Mouse (Mus musculus): ENCODE measurements at regions not wholly inside any gene's neighbourhood (a gene's known extent, or its start where the extent isn't known, plus 50 kb on each side); places are given as distances from the start of the nearest gene placed in this dataset.

DNA sequence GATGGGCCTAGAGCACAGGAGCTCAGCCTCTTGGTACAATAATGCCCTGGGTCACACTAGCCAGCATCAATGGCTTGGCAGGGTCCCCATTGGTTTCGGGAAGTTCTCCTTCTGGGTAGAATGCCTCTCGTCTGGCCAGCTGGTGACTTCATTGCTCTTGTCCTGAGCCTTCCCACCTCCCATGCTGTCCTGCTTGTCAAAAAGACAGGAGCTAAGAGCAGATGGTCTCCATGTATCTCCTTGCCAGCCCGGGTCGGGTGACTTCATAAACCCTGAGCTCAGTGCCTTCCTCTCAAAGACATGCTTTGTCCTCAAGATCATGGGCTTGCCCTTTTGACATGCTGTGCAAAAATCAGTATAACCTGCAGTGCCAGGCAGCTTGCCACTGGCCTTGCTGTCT, 179.2 kb upstream of the Sh3bp4 start:
- Histone ChIP-seq H3K27me3 (ENCODE audit: control insufficient read depth, insufficient read depth, insufficient read length) (no peaks in the 10 kb centered on the region), H3K36me3 (ENCODE audit: control insufficient read depth, insufficient read depth) (no peaks in the 10 kb centered on the region), H3K4me3 (ENCODE audit: insufficient read depth, poor library complexity, severe bottlenecking) (no peak overlapping the region), H3ac (ENCODE audit: control insufficient read depth, insufficient read length, low read depth) (no peak overlapping the region), H3K79me3 (ENCODE audit: low read depth) (no peaks in the 10 kb centered on the region), H3K79me2 (ENCODE audit: control insufficient read depth, insufficient read depth) (no peaks in the 10 kb centered on the region)
- TF ChIP-seq FOSL1 (IDR thresholded peaks at IDR 0.05; ENCODE audit: insufficient read depth, low read length, poor library complexity, severe bottlenecking) = no peak
- TF ChIP-seq MAX (IDR thresholded peaks at IDR 0.05) = no peak
- no peak for TF ChIP-seq MYOG (IDR thresholded peaks at IDR 0.05; ENCODE audit: control insufficient read depth, extremely low read depth, insufficient read length)
- no peak for TF ChIP-seq CEBPB (IDR thresholded peaks at IDR 0.05; ENCODE audit: low read depth)
- TF ChIP-seq MYOD1 (IDR thresholded peaks at IDR 0.05; ENCODE audit: control insufficient read depth, insufficient read length, low read depth) = no peak
- no peak for TF ChIP-seq USF1 (IDR thresholded peaks at IDR 0.05; ENCODE audit: low read depth)
- TF ChIP-seq CTCF (IDR thresholded peaks at IDR 0.05; ENCODE audit: control insufficient read depth, insufficient read depth, insufficient read length) = no peak

GRCm38 (mm10) chr1:88902426-88902825, 167.8 kb upstream of the Sh3bp4 start:
- Histone ChIP-seq H3ac (ENCODE audit: control insufficient read depth, insufficient read length, low read depth) (no peak overlapping the region), H3K79me2 (ENCODE audit: control insufficient read depth, insufficient read depth) (no peaks in the 10 kb centered on the region), H3K27me3 (ENCODE audit: control insufficient read depth, insufficient read depth, insufficient read length) (no peaks in the 10 kb centered on the region), H3K4me3 (ENCODE audit: insufficient read depth, poor library complexity, severe bottlenecking) (no peak overlapping the region), H3K36me3 (ENCODE audit: control insufficient read depth, insufficient read depth) (no peaks in the 10 kb centered on the region), H3K79me3 (ENCODE audit: low read depth) (no peaks in the 10 kb centered on the region)
- TF ChIP-seq CTCF (IDR thresholded peaks at IDR 0.05; ENCODE audit: control insufficient read depth, insufficient read depth, insufficient read length) (no peak), USF1 (IDR thresholded peaks at IDR 0.05; ENCODE audit: low read depth) (no peak), MYOD1 (IDR thresholded peaks at IDR 0.05; ENCODE audit: control insufficient read depth, insufficient read length, low read depth) (no peak), MAX (IDR thresholded peaks at IDR 0.05) (no peak), CEBPB (IDR thresholded peaks at IDR 0.05; ENCODE audit: low read depth) (no peak), FOSL1 (IDR thresholded peaks at IDR 0.05; ENCODE audit: insufficient read depth, low read length, poor library complexity, severe bottlenecking) (no peak), MYOG (IDR thresholded peaks at IDR 0.05; ENCODE audit: control insufficient read depth, extremely low read depth, insufficient read length) (no peak)

- H3K4me3 ChIP-seq (ENCODE audit: insufficient read depth, poor library complexity, severe bottlenecking) = no peak overlapping the region
- H3K27me3 ChIP-seq (ENCODE audit: control insufficient read depth, insufficient read depth, insufficient read length) = no peaks in the 10 kb centered on the region
- no peaks in the 10 kb centered on the region for H3K79me3 ChIP-seq (ENCODE audit: low read depth)
- H3K79me2 ChIP-seq (ENCODE audit: control insufficient read depth, insufficient read depth) = no peaks in the 10 kb centered on the region
- TF ChIP-seq MYOD1 (IDR thresholded peaks at IDR 0.05; ENCODE audit: control insufficient read depth, insufficient read length, low read depth) (no peak), MYOG (IDR thresholded peaks at IDR 0.05; ENCODE audit: control insufficient read depth, extremely low read depth, insufficient read length) (no peak), CTCF (IDR thresholded peaks at IDR 0.05; ENCODE audit: control insufficient read depth, insufficient read depth, insufficient read length) (no peak), USF1 (IDR thresholded peaks at IDR 0.05; ENCODE audit: low read depth) (no peak), FOSL1 (IDR thresholded peaks at IDR 0.05; ENCODE audit: insufficient read depth, low read length, poor library complexity, severe bottlenecking) (no peak)
- H3ac ChIP-seq (ENCODE audit: control insufficient read depth, insufficient read length, low read depth) = no peak overlapping the region
- H3K36me3 ChIP-seq (ENCODE audit: control insufficient read depth, insufficient read depth) = no peaks in the 10 kb centered on the region
Measured at GRCm38 (mm10) chr1:88907766-88908463, 162.3 kb upstream of the Sh3bp4 start.

DNA sequence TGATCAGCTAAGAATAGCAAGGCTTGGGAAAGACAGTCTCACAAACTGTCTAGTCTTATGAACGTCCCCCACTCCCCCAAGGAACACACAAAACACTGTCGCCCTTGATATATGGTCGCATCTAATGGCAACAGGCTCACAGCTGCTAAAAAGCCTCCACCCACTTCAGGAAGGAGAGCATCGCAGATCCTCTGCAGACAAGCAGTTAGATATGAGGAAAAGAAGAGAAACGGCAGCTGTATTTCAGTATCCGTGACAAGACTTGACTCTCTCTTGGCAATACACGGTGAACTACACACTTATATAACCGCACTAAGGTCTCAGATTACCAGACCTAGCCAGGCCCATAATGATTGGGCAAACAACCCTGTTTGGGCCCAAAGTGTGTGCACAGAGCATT, 161.5 kb upstream of the Sh3bp4 start:
- H3K27me3 ChIP-seq (ENCODE audit: control insufficient read depth, insufficient read depth, insufficient read length) = no peaks in the 10 kb centered on the region
- no peak overlapping the region for H3ac ChIP-seq (ENCODE audit: control insufficient read depth, insufficient read length, low read depth)
- no peaks in the 10 kb centered on the region for H3K79me2 ChIP-seq (ENCODE audit: control insufficient read depth, insufficient read depth)
- TF ChIP-seq CTCF (IDR thresholded peaks at IDR 0.05; ENCODE audit: control insufficient read depth, insufficient read depth, insufficient read length) (no peak), MAX (IDR thresholded peaks at IDR 0.05) (no peak), MYOG (IDR thresholded peaks at IDR 0.05; ENCODE audit: control insufficient read depth, extremely low read depth, insufficient read length) (no peak), CEBPB (IDR thresholded peaks at IDR 0.05; ENCODE audit: low read depth) (no peak), MYOD1 (IDR thresholded peaks at IDR 0.05; ENCODE audit: control insufficient read depth, insufficient read length, low read depth) (no peak), USF1 (IDR thresholded peaks at IDR 0.05; ENCODE audit: low read depth) (no peak), FOSL1 (IDR thresholded peaks at IDR 0.05; ENCODE audit: insufficient read depth, low read length, poor library complexity, severe bottlenecking) (no peak)
- no peak overlapping the region for H3K4me3 ChIP-seq (ENCODE audit: insufficient read depth, poor library complexity, severe bottlenecking)
- H3K36me3 ChIP-seq (ENCODE audit: control insufficient read depth, insufficient read depth) = no peaks in the 10 kb centered on the region
- H3K79me3 ChIP-seq (ENCODE audit: low read depth) = no peaks in the 10 kb centered on the region

GRCm38 (mm10) chr1:88909314-88909713, 160.9 kb upstream of the Sh3bp4 start:
- Histone ChIP-seq H3K79me3 (ENCODE audit: low read depth) (no peaks in the 10 kb centered on the region), H3K36me3 (ENCODE audit: control insufficient read depth, insufficient read depth) (no peaks in the 10 kb centered on the region), H3K27me3 (ENCODE audit: control insufficient read depth, insufficient read depth, insufficient read length) (no peaks in the 10 kb centered on the region), H3ac (ENCODE audit: control insufficient read depth, insufficient read length, low read depth) (no peak overlapping the region), H3K79me2 (ENCODE audit: control insufficient read depth, insufficient read depth) (no peaks in the 10 kb centered on the region), H3K4me3 (ENCODE audit: insufficient read depth, poor library complexity, severe bottlenecking) (no peak overlapping the region)
- TF ChIP-seq MYOD1 (IDR thresholded peaks at IDR 0.05; ENCODE audit: control insufficient read depth, insufficient read length, low read depth) (no peak), MAX (IDR thresholded peaks at IDR 0.05) (no peak)

All from C2C12 (cell line).